Mouse (Mus musculus): ENCODE measurements around the gene Vmn1r119.
"Not testable (repeated sequence)": the region's sequence is repeated elsewhere in the genome, so short reads cannot be mapped to it uniquely, and the experiment has no call there.

GRCm38 (mm10) chr7:21012355-21012754, at the start of gene Vmn1r119:
- TF ChIP-seq POLR2A (IDR thresholded peaks at IDR 0.05; ENCODE audit: insufficient read depth, low read length); EP300 (IDR thresholded peaks at IDR 0.05; ENCODE audit: insufficient read depth, low read depth, low read length): not testable (repeated sequence)
